Mouse (Mus musculus) forebrain, embryonic 10.5 days (tissue): ENCODE results near the gene Ldhal6b. TPM values are rescaled to one million over a fixed set of nuclear protein-coding genes. Genes with fewer than 3 reads are reported as not detected.

ENCODE experiments used
- DNase-seq: peaks from one replicate; pipeline ENCODE4 v3.0.0-alpha.2; 2017; ENCODE audit warnings: low spot score; ENCODE audit errors: extremely low spot score
- H3K27ac ChIP-seq: fragments of 300-500 bp; sonication (generic); 2 replicates; pipeline ENCODE4 v1.5.1; 2016; ENCODE audit warnings: mild to moderate bottlenecking
- H3K27me3 ChIP-seq: fragments of 300-500 bp; sonication (generic); 2 replicates; pipeline ENCODE4 v1.6.1; 2016; ENCODE audit warnings: mild to moderate bottlenecking; ENCODE audit not compliant: poor library complexity, severe bottlenecking
- H3K36me3 ChIP-seq: fragments of 300-500 bp; sonication (generic); replicated peaks from 2 replicates; pipeline ENCODE4 v1.6.1; 2016; ENCODE audit warnings: mild to moderate bottlenecking, moderate library complexity
- H3K4me1 ChIP-seq: fragments of 300-500 bp; sonication (generic); 2 replicates; pipeline ENCODE4 v1.6.1; 2016
- H3K4me3 ChIP-seq: fragments of 300-500 bp; sonication (generic); 2 replicates; pipeline ENCODE4 v1.5.1; 2016; ENCODE audit warnings: mild to moderate bottlenecking, moderate library complexity
- H3K9me3 ChIP-seq: fragments of 300-500 bp; sonication (generic); 2 replicates; pipeline ENCODE4 v1.6.1; 2016; ENCODE audit warnings: mild to moderate bottlenecking, moderate library complexity
- WGBS: fragments of 180-500 bp; shearing (Covaris S2); methylation state at CpG from one replicate; pipeline ENCODE4 v1.1.7; 2016; 5-methylcytosine and 5-hydroxymethylcytosine counted together
- microRNA-seq: library from miRNA; unstranded; fragments of <30 nt; microRNA quantifications from one replicate; pipeline ENCODE4, GENCODE M21; 2017
- polyA plus RNA-seq: library from polyadenylated mRNA; unstranded; fragments of >200 nt; fragmentation: Nextera tagmentation; extraction: Ambion mirVana; gene quantifications from 2 replicates; pipeline ENCODE4 v1.2.1, GENCODE M21; 2016

Ldhal6b gene
- polyA plus RNA-seq, 1 experiment from 2014 or later: not detected

GRCm38 (mm10) chr17:5377151-5377929 is 41.2 kb downstream of the Ldhal6b start:
- DNase-seq: no peak
- Histone ChIP-seq H3K36me3 (no peaks in the 10 kb centered on the region), H3K27me3 (0 out of 2 replicates have a peak, but pooled peaks cover 6% of the 10 kb centered on the region), H3K27ac (no peak overlapping the region), H3K9me3 (no peaks in the 10 kb centered on the region), H3K4me3 (no peak overlapping the region), H3K4me1 (0 out of 2 replicates have a peak, but pooled peaks cover 5% of the 10 kb centered on the region)
- 33% methylated on average over 11 of the region's 11 CpGs for WGBS

- Histone ChIP-seq H3K4me1 (peaks cover 4% of the 10 kb centered on the region; the same call in 1 of the 2 replicates), H3K4me3 (no peak overlapping the region), H3K9me3 (no peaks in the 10 kb centered on the region), H3K36me3 (no peaks in the 10 kb centered on the region), H3K27me3 (0 out of 2 replicates have a peak, but pooled peaks cover 6% of the 10 kb centered on the region), H3K27ac (no peak overlapping the region)
- no peak for DNase-seq
- 91% methylated on average over 8 of the region's 8 CpGs for WGBS
These were observed 45.6 kb downstream of the Ldhal6b start for GRCm38 (mm10) chr17:5372951-5373350.

DNA sequence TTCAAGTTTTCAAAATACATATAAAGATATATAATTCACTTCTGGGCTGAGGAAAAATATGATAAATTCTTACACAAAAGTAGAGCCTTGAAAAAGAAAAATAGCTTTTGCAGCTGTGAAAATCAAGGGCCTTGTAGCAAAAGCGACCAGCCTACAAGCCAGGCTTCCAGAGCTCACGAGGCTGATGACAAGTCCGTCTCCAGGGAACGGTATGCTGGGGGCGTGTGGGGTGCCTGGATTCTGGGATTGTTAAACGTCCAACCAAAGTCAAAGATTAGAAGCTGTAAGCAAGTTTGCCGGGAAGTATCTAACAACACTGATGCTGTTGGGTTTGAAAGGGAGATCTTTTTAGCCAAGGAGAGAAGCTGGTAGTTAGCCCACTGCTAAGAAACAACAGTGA is 47.0 kb downstream of the Ldhal6b start:
- WGBS: 77% methylated on average over 7 of the region's 7 CpGs
- H3K27ac ChIP-seq: no peak overlapping the region
- DNase-seq: no peak
- no peaks in the 10 kb centered on the region for H3K9me3 ChIP-seq
- no peaks in the 10 kb centered on the region for H3K36me3 ChIP-seq
- H3K4me1 ChIP-seq: no peaks in the 10 kb centered on the region; the same call in 1 of the 2 replicates
- H3K27me3 ChIP-seq: 0 out of 2 replicates have a peak, but pooled peaks cover 1% of the 10 kb centered on the region
- H3K4me3 ChIP-seq: no peak overlapping the region

DNA sequence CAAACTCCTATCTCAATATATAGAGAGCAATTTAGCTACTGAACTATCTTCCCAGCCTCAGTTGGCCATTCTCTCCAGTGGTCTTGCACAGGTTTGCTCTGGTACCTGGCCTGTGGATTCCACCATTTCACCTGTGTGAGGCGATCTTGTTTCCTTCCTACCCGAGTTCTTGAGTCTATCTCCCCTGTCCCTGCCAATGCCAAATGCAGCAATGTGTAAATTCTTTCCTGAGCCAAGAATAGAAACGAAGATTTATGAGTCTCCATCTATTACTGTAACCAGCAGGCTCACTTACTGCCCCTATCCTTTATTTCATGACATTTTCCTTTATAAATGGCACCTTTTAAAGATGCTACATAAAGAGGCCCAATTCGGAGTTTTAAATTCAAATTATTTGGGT is 47.5 kb downstream of the Ldhal6b start:
- Histone ChIP-seq H3K9me3 (no peaks in the 10 kb centered on the region), H3K4me3 (no peak overlapping the region), H3K36me3 (no peaks in the 10 kb centered on the region), H3K27me3 (no peaks in the 10 kb centered on the region), H3K27ac (no peak overlapping the region), H3K4me1 (no peaks in the 10 kb centered on the region; the same call in 1 of the 2 replicates)
- no peak for DNase-seq
- WGBS: 82% methylated on average over 4 of the region's 4 CpGs

Small RNA genes within 50 kb of the gene (microRNA-seq; reads per million reads assigned to microRNA genes)
- not detected for gene Gm22475

Other genes with a start within 250 kb of the Ldhal6b start
- gene Tmem242, start 21.5 kb upstream of the Ldhal6b start, polyA plus RNA-seq: 125 and 129 TPM in 2 replicates
- 0.90 and 0.93 TPM in 2 replicates for gene Zdhhc14, start 73.8 kb upstream of the Ldhal6b start, polyA plus RNA-seq